Mouse (Mus musculus): ENCODE measurements around the gene Gzmc. TPM values are rescaled to one million over a fixed set of nuclear protein-coding genes. Genes with fewer than 3 reads are reported as not detected.
"Not testable (repeated sequence)": the region's sequence is repeated elsewhere in the genome, so short reads cannot be mapped to it uniquely, and the experiment has no call there.

Gzmc gene
- not detected in 2 replicates for polyA plus RNA-seq (2016; fragmentation: Nextera tagmentation; extraction: Ambion mirVana)

DNA sequence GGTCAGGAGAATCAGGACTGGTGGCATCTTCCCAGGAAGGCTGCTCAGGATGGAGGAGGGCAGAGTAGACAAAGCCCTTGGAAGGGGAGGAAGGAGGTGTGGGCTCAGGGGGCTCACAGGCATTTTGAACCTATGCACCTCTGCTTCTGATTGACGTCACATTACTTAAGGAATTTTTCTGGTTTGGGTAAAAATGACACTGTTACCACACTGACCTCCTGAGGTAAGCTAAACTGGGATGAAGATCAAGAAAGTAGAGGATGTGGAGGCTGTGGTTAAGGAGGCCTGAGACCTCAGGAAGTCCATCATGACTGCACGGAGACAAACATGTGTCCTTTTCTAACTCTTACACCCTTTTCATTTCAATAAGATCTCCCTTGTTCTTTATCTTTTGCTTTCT is at the start of gene Gzmc:
Gzmc (minus strand) TSS at position 101 of the 400 bp plus-strand sequence.
- 72% methylated on average over 2 of the region's 2 CpGs for WGBS
- Histone ChIP-seq H3K4me3 (no peak within 1 kb of the TSS), H3K9me3 (replicated peaks) (no peaks in the 10 kb centered on the region)

DNA sequence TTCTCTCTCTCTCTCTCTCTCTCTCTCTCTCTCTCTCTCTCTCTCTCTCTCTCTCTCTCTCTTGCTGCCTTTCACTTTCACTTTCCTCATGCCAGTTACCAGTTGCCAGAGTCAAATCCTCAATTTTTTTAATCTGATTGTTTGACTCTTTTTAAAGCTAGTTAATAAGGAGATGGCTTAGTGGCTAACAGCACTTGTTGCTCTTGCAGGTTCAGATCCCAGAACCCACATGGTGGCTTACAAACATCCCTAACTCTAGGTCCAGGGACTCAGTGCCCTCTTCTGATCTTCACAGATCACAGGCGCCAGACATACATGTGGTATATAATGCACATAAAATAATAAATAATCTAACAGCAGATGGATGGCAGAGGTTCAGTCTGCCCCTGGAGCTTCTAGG is 49.4 kb upstream of the Gzmc start:
- WGBS: 73% methylated on average over 1 of the region's 1 CpGs
- ATAC-seq (ENCODE audit: insufficient number of reproducible peaks, low FRiP score): no peak

More for the DNA sequence above, at the start of gene Gzmc:
- no peak within 1 kb of the TSS for H3K9ac ChIP-seq
- no peaks in the 10 kb centered on the region for H3K27me3 ChIP-seq (replicated peaks)
- no peaks in the 10 kb centered on the region for H3K36me3 ChIP-seq
- no peak within 1 kb of the TSS for H3K27ac ChIP-seq (ENCODE audit: poor library complexity, severe bottlenecking)
- no peak for ATAC-seq (ENCODE audit: insufficient number of reproducible peaks, low FRiP score)
- no peaks in the 10 kb centered on the region for H3K4me1 ChIP-seq (replicated peaks)
- no peak within 1 kb of the TSS for H3K4me2 ChIP-seq

GRCm38 (mm10) chr14:56281090-56281489 is 46.6 kb upstream of the Gzmc start:
- H3K9me3 ChIP-seq (replicated peaks): no peaks in the 10 kb centered on the region
- H3K9ac ChIP-seq: no peak overlapping the region
- H3K27me3 ChIP-seq (replicated peaks): no peaks in the 10 kb centered on the region
- H3K36me3 ChIP-seq: no peaks in the 10 kb centered on the region
- H3K4me2 ChIP-seq: no peak overlapping the region
- WGBS: 56% methylated on average over 5 of the region's 5 CpGs
- no peak overlapping the region for H3K4me3 ChIP-seq
- no peak overlapping the region for H3K27ac ChIP-seq (ENCODE audit: poor library complexity, severe bottlenecking)
- no peak for ATAC-seq (ENCODE audit: insufficient number of reproducible peaks, low FRiP score)
- no peaks in the 10 kb centered on the region for H3K4me1 ChIP-seq (replicated peaks)

More for the DNA sequence above, 49.4 kb upstream of the Gzmc start:
- Histone ChIP-seq H3K36me3 (no peaks in the 10 kb centered on the region), H3K4me3 (no peak overlapping the region), H3K9me3 (replicated peaks) (no peaks in the 10 kb centered on the region), H3K4me1 (replicated peaks) (no peaks in the 10 kb centered on the region), H3K4me2 (no peak overlapping the region), H3K9ac (no peak overlapping the region), H3K27me3 (replicated peaks) (no peaks in the 10 kb centered on the region), H3K27ac (ENCODE audit: poor library complexity, severe bottlenecking) (no peak overlapping the region)

DNA sequence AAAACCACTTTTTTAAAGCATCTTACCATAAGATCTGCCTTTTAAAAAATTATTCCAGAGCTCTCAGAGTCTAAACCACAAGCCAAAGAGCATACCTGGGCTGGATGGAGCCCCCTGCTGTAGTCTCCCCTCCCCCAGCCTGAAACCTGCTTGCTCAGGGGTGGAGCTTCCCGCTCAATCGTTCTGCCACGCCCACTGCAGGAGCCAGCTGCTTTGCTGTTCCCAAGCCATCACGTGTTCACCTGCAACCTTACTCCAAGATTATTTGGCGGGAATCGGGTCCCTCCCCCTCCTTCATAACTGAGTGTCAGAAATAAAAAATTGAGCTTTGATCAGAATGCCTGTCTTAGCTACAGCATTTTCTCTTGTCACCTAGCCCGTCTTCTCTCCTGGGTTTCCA is 44.2 kb upstream of the Gzmc start:
- not testable (repeated sequence) for H3K4me1 ChIP-seq (replicated peaks); H3K9me3 ChIP-seq (replicated peaks); H3K27me3 ChIP-seq (replicated peaks); H3K4me3 ChIP-seq; ATAC-seq (ENCODE audit: insufficient number of reproducible peaks, low FRiP score); H3K36me3 ChIP-seq; H3K4me2 ChIP-seq; H3K27ac ChIP-seq (ENCODE audit: poor library complexity, severe bottlenecking); H3K9ac ChIP-seq
- 33% methylated on average over 7 of the region's 7 CpGs for WGBS

GRCm38 (mm10) chr14:56276096-56276495 is 41.6 kb upstream of the Gzmc start:
- not testable (repeated sequence) for H3K36me3 ChIP-seq; H3K4me2 ChIP-seq; ATAC-seq (ENCODE audit: insufficient number of reproducible peaks, low FRiP score); H3K9me3 ChIP-seq (replicated peaks); H3K4me3 ChIP-seq; H3K9ac ChIP-seq; H3K4me1 ChIP-seq (replicated peaks); H3K27ac ChIP-seq (ENCODE audit: poor library complexity, severe bottlenecking); H3K27me3 ChIP-seq (replicated peaks)
- 67% methylated on average over 7 of the region's 7 CpGs for WGBS

DNA sequence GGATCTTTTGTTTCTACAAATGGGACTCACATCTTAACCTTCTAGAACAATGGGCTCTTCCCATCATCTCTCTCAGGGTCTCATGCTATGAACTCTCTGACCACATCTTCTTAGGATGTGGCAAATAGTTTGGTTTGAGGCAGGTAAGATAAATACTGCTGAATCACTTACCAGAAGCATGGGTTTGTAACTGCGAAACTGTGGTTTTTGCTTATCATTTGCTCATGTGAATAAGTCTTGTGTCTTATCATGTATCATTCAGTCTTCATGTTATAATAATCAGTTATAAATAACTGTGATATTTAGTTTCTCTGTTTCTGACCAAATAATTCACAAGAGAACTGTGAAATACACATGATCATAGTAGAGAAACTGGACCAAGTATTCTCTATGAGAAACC is 31.7 kb upstream of the Gzmc start:
- H3K4me2 ChIP-seq: no peak overlapping the region
- H3K36me3 ChIP-seq: no peaks in the 10 kb centered on the region
- H3K9ac ChIP-seq: no peak overlapping the region
- no peaks in the 10 kb centered on the region for H3K27me3 ChIP-seq (replicated peaks)
- no peaks in the 10 kb centered on the region for H3K4me1 ChIP-seq (replicated peaks)
- ATAC-seq (ENCODE audit: insufficient number of reproducible peaks, low FRiP score): no peak
- 77% methylated on average over 1 of the region's 1 CpGs for WGBS
- no peak overlapping the region for H3K4me3 ChIP-seq
- H3K27ac ChIP-seq (ENCODE audit: poor library complexity, severe bottlenecking): no peak overlapping the region
- no peaks in the 10 kb centered on the region for H3K9me3 ChIP-seq (replicated peaks)

- no peak within 1 kb of the TSS for H3K27ac ChIP-seq (ENCODE audit: poor library complexity, severe bottlenecking)
- no peaks in the 10 kb centered on the region for H3K27me3 ChIP-seq (replicated peaks)
- no peak within 1 kb of the TSS for H3K9ac ChIP-seq
- H3K4me2 ChIP-seq: no peak within 1 kb of the TSS
- H3K9me3 ChIP-seq (replicated peaks): no peaks in the 10 kb centered on the region
- no peaks in the 10 kb centered on the region for H3K36me3 ChIP-seq
- ATAC-seq (ENCODE audit: insufficient number of reproducible peaks, low FRiP score): no peak
- H3K4me1 ChIP-seq (replicated peaks): no peaks in the 10 kb centered on the region
- no peak within 1 kb of the TSS for H3K4me3 ChIP-seq
- 83% methylated on average over 5 of the region's 5 CpGs for WGBS
These were observed 27.7 kb upstream of the Gzmc start, which contains the start of gene Gzmb for GRCm38 (mm10) chr14:56262153-56262552. TSS of gene Gzmb (minus strand) at chr14:56262260.

GRCm38 (mm10) chr14:56240409-56240808 is 6.0 kb upstream of the Gzmc start:
- no peak for ATAC-seq (ENCODE audit: insufficient number of reproducible peaks, low FRiP score)
- Histone ChIP-seq H3K27me3 (replicated peaks) (no peaks in the 10 kb centered on the region), H3K4me1 (replicated peaks) (no peaks in the 10 kb centered on the region), H3K9me3 (replicated peaks) (no peaks in the 10 kb centered on the region), H3K4me2 (no peak overlapping the region), H3K27ac (ENCODE audit: poor library complexity, severe bottlenecking) (no peak overlapping the region), H3K36me3 (no peaks in the 10 kb centered on the region), H3K4me3 (no peak overlapping the region), H3K9ac (no peak overlapping the region)

GRCm38 (mm10) chr14:56211317-56211716 is 23.1 kb downstream of the Gzmc start, which contains the start of gene Gzmf:
TSS of gene Gzmf (minus strand) at chr14:56211417.
- Histone ChIP-seq H3K4me2 (no peak within 1 kb of the TSS), H3K27ac (ENCODE audit: poor library complexity, severe bottlenecking) (no peak within 1 kb of the TSS), H3K4me3 (no peak within 1 kb of the TSS), H3K36me3 (no peaks in the 10 kb centered on the region), H3K27me3 (replicated peaks) (no peaks in the 10 kb centered on the region), H3K9me3 (replicated peaks) (no peaks in the 10 kb centered on the region), H3K4me1 (replicated peaks) (no peaks in the 10 kb centered on the region), H3K9ac (no peak within 1 kb of the TSS)
- no peak for ATAC-seq (ENCODE audit: insufficient number of reproducible peaks, low FRiP score)
- 84% methylated on average over 4 of the region's 4 CpGs for WGBS

- no peaks in the 10 kb centered on the region for H3K36me3 ChIP-seq
- no peak overlapping the region for H3K4me3 ChIP-seq
- no peak for ATAC-seq (ENCODE audit: insufficient number of reproducible peaks, low FRiP score)
- no peak overlapping the region for H3K27ac ChIP-seq (ENCODE audit: poor library complexity, severe bottlenecking)
- H3K9ac ChIP-seq: no peak overlapping the region
- no peaks in the 10 kb centered on the region for H3K9me3 ChIP-seq (replicated peaks)
- no peak overlapping the region for H3K4me2 ChIP-seq
- no peaks in the 10 kb centered on the region for H3K27me3 ChIP-seq (replicated peaks)
- H3K4me1 ChIP-seq (replicated peaks): no peaks in the 10 kb centered on the region
- WGBS: 83% methylated on average over 1 of the region's 1 CpGs
These were observed 28.8 kb downstream of the Gzmc start for GRCm38 (mm10) chr14:56205613-56206012.

- not testable (repeated sequence) for H3K36me3 ChIP-seq; H3K9me3 ChIP-seq (replicated peaks); H3K4me3 ChIP-seq; H3K27me3 ChIP-seq (replicated peaks); ATAC-seq (ENCODE audit: insufficient number of reproducible peaks, low FRiP score); H3K9ac ChIP-seq; H3K4me2 ChIP-seq; H3K27ac ChIP-seq (ENCODE audit: poor library complexity, severe bottlenecking); H3K4me1 ChIP-seq (replicated peaks)
- 29% methylated on average over 5 of the region's 5 CpGs for WGBS
These were observed 29.4 kb downstream of the Gzmc start for GRCm38 (mm10) chr14:56205021-56205420.

- no peak for ATAC-seq (ENCODE audit: insufficient number of reproducible peaks, low FRiP score)
- no peaks in the 10 kb centered on the region for H3K36me3 ChIP-seq
These were observed 30.5 kb downstream of the Gzmc start for GRCm38 (mm10) chr14:56203975-56204374.

More at GRCm38 (mm10) chr14:56203975-56204374, 30.5 kb downstream of the Gzmc start:
- no peak overlapping the region for H3K27ac ChIP-seq (ENCODE audit: poor library complexity, severe bottlenecking)
- WGBS: 15% methylated on average over 2 of the region's 2 CpGs
- H3K4me3 ChIP-seq: no peak overlapping the region
- H3K4me1 ChIP-seq (replicated peaks): no peaks in the 10 kb centered on the region
- no peaks in the 10 kb centered on the region for H3K27me3 ChIP-seq (replicated peaks)
- no peaks in the 10 kb centered on the region for H3K9me3 ChIP-seq (replicated peaks)
- H3K4me2 ChIP-seq: no peak overlapping the region
- H3K9ac ChIP-seq: no peak overlapping the region

Measured in heart, embryonic 12.5 days (tissue).